Mouse (Mus musculus) frontal cortex, postnatal 10 days (tissue): ENCODE results near the gene Anxa3.

ENCODE experiments used
- DNase-seq, 2 experiments: peaks; one replicate each; pipeline ENCODE4 v3.0.0; 2022; ENCODE audit warnings: low spot score in 2 of 2, mixed read lengths in 1 of 2

The Anxa3 gene

DNA sequence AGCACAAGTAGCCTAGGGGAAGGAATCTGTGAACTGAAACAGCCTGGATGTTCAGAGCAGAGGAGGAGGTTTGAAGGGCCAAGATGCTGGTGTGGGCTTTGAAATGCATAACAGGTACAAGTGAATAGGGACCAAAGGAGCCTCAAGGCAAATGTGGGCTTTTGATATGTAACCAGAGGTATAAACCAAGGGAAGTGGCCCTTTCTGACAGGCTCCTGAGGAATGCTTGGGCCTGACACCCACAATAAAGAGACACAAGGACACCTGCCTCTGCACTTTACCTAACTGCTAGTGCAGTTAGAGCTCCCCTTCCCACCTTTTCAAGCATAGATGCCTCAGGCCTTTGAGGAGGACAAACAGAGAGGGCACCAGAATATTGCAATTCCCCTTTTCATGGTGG, 54.8 kb downstream of the Anxa3 start:
- no peak for DNase-seq

DNA sequence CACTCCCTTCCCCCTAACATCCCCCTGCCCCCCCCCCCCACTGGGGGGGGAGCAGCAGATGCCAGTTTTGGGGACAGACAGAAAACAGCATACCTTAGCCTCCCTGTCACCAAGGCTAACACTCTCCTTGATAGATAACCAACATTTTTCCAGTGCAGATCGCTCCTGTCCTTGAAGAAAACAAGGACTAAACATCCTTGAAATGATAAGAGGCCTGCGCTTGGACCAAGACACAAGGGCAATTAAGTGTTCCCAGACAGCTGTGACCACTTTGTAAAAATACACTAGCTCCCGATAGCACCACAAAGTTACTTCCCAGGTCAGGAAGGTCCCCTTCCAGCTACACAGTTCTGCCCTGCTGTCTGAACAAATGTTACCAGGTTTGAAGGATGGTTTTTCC, 55.2 kb downstream of the Anxa3 start:
- DNase-seq: no peak

DNA sequence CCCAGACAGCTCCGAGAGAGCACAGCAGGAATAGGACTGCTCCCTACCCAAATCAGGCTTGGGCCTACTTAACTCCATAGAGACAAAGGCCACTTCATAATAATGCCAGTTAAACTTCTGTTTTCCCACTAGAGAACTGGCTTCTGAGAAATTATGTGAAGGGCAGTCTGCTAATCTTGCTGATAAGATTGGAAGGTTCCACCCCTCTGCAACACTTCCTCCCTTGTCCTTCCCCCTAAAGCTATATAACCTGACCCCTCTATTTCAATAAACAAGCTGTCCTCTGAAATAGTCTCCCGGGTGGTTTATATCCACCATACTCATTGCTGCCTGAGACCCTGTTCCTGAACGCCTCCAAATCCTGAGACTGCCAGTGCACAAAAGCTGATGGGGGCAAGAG, 56.1 kb downstream of the Anxa3 start:
- DNase-seq: no peak

DNA sequence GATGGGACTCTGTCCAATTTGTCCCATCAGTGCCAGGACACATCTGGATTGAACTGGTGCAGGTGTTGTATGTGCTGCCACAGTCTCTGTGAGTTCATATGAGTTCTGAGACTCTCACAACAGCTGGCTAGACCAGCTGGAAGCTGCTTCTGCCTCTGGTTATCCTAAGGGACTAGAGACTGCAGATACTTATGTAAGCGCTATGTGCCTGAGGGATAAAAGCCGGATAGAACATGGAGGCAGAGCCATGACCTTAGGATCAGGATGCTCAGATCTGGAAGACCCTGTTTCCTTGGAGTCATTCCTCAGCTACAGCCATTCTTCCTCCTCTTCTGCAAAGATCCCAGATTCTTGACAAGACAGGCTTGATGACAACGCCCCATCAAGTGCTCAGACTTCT, 60.3 kb downstream of the Anxa3 start:
- DNase-seq: no peak

DNA sequence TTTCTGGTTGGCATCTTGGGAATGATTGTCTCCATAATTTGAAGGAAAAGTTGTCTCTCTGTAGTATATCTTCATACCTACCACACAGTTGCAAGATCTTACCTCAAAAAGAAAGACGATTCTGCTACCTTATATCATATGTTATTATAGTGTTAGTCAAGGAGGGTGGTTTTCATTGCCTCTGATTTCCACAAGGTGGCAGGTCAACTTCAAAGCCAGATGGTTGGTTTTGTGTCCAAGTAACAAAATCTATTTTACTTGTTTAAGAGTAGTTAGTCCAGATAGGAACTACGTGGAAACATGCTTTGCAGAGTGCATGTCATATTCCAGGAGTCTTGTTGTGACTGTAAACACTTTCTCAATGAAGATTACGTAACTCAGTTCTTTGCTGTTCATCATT, 61.2 kb downstream of the Anxa3 start:
- DNase-seq: no peak

DNA sequence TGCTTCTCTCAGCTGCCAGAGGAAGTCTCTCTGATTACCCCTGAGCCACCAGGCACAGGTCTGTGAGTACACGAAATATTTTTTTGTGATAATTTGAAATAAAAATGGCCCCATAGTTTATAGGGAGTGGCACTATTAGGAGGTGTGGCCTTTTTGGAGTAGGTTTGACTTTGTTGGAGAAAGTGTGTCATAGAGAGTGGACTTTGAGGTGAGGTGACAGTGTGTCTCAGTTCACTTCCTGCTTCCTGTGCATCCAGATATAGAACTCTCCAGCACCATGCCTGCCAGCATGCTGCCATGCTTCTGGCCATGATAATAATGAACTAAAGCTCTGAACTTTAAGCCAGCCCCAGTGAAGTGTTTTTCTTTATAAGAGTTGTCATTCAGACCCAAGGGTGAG, 66.8 kb downstream of the Anxa3 start:
- DNase-seq: no peak

DNA sequence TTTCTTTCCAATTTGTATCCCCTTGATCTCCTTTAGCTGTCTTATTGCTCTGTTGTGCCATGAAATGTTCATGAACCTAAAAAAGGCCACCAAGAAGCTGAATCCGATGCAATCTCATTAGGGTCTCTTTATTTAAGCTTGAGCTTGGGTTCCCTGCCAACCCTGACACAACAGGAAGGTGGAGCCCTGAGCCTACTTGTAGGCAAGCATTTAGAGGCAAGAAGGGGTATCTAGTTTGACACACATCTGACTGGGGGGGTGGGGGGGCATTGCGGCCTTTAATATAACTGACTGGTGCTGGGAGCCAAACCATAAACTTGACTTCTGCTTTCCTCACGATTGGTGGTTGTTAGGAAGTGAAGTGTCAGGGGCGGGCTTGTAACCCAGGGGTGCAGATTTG, 74.0 kb downstream of the Anxa3 start:
- DNase-seq: no peak

DNA sequence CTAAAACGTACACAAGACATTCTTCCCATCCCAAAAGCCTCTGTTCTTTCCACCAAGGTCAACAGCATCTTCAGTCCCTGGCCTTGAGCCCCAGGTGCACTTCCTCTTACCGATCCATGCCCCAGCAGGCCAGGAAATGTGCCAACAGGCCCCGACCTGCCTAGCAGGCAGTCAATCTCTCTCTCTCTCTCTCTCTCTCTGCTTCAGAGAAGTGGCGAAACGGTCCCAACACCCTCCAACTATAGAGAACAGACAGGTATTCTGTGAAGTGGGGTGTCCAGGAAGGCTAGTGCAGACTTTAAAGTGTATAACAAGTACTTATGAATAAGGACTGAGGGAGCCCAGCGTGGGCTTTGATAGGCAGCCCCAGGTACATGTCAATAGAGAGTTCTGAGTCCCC, 75.8 kb downstream of the Anxa3 start:
- DNase-seq: no peak

DNA sequence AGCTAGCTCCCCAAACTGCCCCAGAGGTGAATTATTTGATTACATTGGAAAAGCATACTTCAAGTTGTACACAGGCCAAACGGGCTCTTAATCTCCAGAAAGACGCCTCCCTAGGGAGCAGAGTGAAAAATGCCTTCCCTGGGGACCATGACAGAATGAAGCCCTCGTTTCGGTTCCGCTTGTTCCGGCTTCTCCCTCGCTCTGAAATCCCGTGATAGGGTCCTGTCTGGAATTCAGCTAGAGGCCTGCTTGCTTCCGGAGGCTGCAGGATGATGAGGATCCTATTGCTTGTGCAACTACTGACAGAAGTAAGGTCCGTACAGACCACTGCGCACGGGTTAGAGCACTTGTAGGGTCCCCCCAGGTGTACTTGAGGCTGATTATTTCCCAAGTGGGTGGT, 77.9 kb downstream of the Anxa3 start:
- no peak for DNase-seq

DNA sequence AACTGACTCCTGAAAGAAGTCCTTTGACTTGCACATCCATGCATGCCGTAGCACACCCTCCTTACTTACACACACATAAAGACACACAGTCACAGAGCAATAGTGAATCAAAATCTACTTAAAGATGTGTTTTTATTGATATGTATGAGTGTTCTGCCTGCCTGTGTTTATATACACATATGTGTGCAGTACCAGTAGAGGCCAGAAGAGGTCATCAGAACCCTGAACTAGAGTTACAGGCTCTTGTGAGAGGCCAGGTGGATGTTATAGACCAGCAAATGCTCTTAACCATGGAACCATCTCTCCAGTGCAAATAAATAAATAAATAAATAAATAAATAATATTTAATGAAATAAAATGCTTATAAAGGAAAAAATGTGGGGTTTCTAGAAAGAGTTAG, 85.0 kb downstream of the Anxa3 start:
- no peak for DNase-seq

DNA sequence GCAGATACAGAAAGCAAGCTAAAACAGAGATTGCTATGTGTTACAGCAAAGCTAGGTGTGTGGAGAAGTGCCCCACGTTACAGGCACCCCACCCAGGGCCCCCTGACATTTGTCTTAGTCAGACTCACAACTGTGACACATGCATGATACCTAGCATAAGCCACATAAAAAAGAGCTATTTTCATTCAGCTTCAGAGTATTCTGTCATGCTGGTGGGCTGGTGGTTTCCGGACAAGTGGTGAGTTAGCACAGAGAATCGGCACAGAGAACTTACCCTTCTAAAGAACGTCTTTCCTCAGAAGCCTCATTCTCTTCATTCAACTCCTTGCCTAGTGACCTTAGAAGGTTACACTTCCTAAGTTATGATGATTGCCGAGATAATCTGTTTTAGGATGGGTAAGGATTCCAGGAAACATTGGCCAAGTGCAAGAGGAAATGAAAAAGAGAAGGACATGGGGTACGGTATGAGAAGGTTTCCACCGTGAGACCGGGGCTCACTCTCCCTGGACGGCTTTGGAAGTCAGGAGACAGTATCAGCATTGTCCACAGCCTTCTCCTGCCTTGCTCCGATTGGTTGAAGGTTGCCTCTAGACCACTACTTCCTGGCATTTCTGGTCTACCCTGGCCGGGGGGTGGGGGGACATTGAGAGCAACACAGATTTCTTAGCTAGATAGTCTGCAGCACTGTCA, 85.9 kb downstream of the Anxa3 start:
- DNase-seq: no peak

DNA sequence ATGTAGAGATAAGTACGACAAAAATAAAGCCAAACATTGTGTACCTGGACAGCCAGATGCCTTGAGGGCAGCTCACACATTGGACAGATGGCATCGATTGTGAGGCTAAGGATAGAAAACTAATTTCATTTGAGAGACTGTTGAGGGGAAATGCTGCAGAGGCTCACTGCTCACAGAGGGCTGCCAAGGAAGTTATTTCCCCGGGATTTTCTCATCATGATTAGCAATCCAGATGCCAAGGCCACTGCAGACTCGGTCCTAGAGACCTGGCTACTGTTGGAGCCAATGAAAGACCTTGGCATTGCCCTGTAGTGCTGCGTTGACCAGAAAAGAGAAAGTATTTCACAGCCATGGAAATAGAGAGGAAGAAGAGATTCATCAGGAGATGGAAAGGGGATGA, 87.1 kb downstream of the Anxa3 start:
- no peak for DNase-seq

DNA sequence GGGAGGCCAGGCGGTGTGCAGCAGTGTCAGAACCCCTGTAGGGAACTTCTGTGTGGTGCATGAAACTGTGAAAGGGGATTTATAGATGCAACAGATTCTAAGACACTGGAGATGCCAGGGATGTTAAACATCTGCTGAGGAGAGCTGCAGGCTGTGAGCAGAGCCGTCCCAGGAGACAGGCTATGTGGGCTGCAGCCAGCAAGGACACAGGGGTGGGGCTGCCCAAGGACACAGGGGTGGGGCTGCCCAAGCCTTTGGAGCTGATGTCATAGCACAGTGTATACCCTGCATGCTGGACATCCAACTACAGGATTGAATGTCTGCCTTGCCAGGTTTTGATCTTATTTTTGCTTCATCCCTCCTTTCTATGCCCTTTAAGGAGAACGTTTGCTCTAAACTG, 88.0 kb downstream of the Anxa3 start:
- DNase-seq: no peak

DNA sequence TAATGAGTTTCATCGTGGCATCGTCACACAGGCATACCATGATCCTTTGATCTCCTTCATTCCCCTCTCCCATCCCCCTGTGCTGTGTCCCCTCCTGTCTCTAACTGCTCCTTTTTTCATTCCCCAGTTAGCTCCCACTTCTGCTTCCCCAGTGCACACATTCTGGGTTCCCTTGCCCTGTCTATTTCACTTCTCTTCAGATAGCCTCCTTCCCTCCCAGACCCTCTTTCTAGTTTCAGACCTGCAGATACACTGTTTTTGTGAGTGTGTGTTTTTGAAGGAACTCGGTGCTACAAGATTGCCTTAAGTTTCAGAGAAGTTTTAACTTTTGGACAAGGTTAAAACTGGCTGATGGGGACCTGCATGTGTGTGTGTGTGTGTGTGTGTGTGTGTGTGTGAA, 88.5 kb downstream of the Anxa3 start:
- DNase-seq: no peak

DNA sequence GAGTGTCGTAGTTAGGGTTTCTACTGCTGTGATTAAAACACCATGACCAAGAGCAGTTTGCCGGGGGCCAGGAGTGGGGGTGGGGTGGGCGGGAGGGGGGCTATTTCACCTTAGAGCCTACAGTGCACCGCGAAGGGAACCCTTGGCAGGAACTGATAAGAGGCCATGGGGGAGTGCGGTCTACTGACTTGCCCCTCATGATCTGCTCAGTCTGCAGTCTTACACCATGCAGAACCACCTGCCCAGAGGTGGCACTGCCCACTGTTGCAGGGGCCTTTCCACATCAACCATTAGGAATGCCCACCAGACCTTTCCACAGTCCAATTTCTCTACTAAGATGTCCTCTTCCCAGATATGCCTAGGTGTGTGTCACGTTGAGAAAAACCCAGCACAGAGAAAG, 92.1 kb downstream of the Anxa3 start:
- DNase-seq: no peak

DNA sequence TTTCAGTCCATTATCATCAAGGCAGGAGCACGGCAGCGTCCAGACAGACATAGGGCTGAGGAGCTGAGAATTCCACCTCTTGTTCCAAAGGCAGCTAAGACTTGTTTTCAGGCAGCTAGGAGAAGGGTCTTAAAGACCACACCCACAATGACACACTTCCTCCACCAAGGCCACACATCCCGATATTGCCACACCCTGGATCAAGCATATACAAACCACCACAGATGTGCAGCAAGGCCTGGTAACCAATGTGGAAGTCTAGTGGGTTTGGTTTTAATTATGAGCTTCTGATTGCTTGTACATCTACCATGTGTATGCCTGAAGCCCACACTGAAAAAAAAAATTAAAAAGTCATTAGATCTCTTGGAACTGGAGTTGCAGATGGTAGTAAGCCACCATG, 95.3 kb downstream of the Anxa3 start:
- DNase-seq: no peak

DNA sequence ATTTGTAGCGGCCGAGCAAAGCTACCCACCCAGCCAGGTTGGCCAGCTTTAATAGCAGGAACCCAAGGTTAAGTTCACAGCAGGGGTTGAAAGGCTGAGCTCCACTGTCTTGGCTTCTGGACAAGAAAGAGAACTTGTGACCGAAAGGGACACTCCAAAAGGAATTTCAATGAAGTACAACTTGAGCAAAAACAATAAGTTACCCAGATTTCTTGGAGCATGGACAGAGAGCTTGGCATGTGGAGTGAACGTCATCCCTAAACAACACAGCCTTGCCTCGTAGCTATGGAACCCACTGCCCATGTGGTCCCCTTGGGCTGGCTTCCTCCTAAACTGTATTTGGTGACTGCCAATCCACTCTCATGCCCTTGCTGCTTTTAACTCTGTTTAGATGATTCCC, 97.2 kb downstream of the Anxa3 start:
- peak in 1 of 2 experiments; percentile 41 for DNase-seq
